Mouse (Mus musculus): ENCODE data around the gene Kcnn1. TPM values are rescaled to one million over a fixed set of nuclear protein-coding genes. Genes with fewer than 3 reads are reported as not detected.

Gene Kcnn1
- polyA plus RNA-seq, 1 experiment from 2014 or later: 1.0 TPM

DNA sequence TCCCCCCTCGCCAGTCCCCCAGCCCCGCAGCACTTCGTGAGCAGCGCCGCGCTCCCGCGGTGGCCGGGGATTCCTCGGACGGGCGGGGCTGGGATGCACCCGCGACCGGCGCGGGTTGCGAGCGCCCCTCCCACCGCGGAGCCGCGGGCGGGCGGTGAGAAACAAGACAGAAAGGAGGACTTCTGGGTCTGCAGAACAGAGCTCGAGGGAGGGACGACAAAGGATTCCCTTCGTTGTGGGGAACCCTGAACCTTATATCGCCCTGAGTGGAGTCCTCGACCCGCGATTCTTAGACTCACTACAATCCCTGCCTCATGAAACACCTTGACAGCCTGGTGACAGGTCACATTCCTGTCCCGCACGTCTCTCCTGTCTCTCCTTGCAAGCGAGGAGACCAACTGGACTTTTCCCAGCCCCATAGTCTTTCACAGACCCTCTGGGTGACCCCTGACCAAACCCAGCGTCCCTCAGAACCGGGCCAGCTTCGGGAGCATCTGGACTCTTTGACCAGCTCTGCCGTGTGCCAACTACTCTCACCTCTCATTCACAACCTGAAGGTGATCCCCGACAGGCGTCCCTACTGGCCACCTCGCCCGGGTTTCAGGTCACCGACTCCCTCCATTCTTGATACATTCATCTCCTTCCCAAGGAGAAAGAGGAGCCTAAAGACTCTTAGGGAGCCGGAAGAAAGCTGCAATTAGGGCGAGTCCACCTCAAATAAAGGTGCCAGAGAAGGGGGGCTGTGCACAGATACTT, 1.1 kb upstream of the Kcnn1 start:
- Histone ChIP-seq H3K4me1 (ENCODE audit: control insufficient read depth, insufficient read depth, low read length) (peaks cover 43% of the 10 kb centered on the region), H3K9ac (ENCODE audit: low read depth, low read length) (peak overlapping the region; percentile 59)

DNA sequence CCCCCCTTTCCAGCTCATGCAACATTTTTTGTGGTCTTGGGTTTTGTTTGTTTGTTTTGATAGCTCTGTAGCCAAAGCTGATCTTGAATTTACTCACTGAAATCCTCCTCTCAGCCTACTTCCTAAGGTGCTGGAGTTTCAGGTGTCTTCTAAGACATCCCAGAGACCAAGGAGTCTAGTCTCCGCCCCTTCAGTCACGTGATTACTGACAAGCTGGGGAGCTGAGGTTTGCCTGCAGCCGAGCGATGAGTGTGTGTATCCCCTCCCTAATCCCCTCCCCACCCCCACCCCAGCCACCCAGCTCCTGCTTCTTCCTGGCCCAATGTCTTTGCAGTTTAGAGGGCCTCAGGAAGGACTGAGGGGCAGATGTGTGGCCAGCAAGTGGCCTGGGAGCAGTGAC, 5.5 kb downstream of the Kcnn1 start:
- Histone ChIP-seq H3K9me3 (ENCODE audit: control insufficient read depth, low read length) (no peaks in the 10 kb centered on the region), H3K4me1 (ENCODE audit: control insufficient read depth, insufficient read depth, low read length) (peaks cover 11% of the 10 kb centered on the region), H3K27me3 (replicated peaks; ENCODE audit: control insufficient read depth, insufficient read depth, low read length) (peaks cover 7% of the 10 kb centered on the region; the same call in 1 of the 2 replicates), H3K4me2 (ENCODE audit: low read depth, low read length) (no peak overlapping the region), H3K9ac (ENCODE audit: low read depth, low read length) (0 out of 2 replicates have a peak overlapping the region, but pooled peaks have one; percentile 65), H3K36me3 (ENCODE audit: control insufficient read depth, insufficient read depth, low read length) (no peaks in the 10 kb centered on the region), H3K4me3 (ENCODE audit: low read length) (no peak overlapping the region), H3K27ac (ENCODE audit: low read length) (no peak overlapping the region)
- 20% methylated on average over 4 of the region's 4 CpGs for WGBS
- no peak for ATAC-seq

More for the DNA sequence above, 1.1 kb upstream of the Kcnn1 start:
- Histone ChIP-seq H3K4me3 (ENCODE audit: low read length) (peak overlapping the region; percentile 53), H3K27me3 (replicated peaks; ENCODE audit: control insufficient read depth, insufficient read depth, low read length) (peaks cover 24% of the 10 kb centered on the region), H3K27ac (ENCODE audit: low read length) (peak overlapping the region; percentile 17; the same call in 1 of the 2 replicates), H3K9me3 (ENCODE audit: control insufficient read depth, low read length) (no peaks in the 10 kb centered on the region), H3K4me2 (ENCODE audit: low read depth, low read length) (peak overlapping the region; percentile 81), H3K36me3 (ENCODE audit: control insufficient read depth, insufficient read depth, low read length) (no peaks in the 10 kb centered on the region)
- ATAC-seq: no peak
- WGBS: 2% methylated on average over 46 of the region's 46 CpGs

DNA sequence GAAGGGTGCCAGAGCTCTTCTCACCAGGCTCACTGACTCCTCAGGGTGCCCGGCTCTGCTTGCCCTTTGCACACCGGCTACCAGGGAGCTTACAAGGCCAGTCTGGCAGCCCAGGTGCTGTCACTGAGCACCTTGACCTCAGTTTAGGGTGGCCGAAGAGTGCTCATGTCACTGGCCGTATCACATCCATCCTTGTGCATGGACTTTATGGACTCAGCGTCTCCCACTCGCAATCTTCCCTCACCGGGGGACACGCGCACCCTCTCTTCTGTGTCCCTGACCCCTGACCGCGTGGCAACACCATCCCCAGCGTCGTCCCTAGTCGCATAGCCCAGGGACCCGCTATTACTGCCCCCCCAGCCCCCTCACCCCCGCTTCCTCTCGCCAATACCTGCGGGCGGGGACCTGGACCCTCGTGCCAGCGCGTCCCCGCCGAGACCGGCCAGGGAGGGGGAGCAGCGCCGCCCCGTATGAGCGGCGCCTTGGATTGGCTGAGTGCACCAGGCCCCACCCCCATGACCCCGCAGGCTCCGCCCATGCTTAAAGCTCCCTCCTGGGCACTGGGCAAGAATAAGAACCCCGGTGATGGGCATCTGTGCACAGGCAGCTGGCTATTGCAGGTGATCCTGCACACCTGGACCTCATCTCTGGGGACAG, 6.4 kb downstream of the Kcnn1 start:
- Histone ChIP-seq H3K9ac (ENCODE audit: low read depth, low read length) (peak overlapping the region; percentile 65), H3K4me1 (ENCODE audit: control insufficient read depth, insufficient read depth, low read length) (peaks cover 13% of the 10 kb centered on the region), H3K27me3 (replicated peaks; ENCODE audit: control insufficient read depth, insufficient read depth, low read length) (no peaks in the 10 kb centered on the region), H3K4me2 (ENCODE audit: low read depth, low read length) (peak overlapping the region; percentile 94), H3K4me3 (ENCODE audit: low read length) (peak overlapping the region; percentile 60), H3K27ac (ENCODE audit: low read length) (no peak overlapping the region), H3K36me3 (ENCODE audit: control insufficient read depth, insufficient read depth, low read length) (no peaks in the 10 kb centered on the region), H3K9me3 (ENCODE audit: control insufficient read depth, low read length) (no peaks in the 10 kb centered on the region)
- 7% methylated on average over 33 of the region's 33 CpGs for WGBS
- peak; percentile 86 for ATAC-seq

DNA sequence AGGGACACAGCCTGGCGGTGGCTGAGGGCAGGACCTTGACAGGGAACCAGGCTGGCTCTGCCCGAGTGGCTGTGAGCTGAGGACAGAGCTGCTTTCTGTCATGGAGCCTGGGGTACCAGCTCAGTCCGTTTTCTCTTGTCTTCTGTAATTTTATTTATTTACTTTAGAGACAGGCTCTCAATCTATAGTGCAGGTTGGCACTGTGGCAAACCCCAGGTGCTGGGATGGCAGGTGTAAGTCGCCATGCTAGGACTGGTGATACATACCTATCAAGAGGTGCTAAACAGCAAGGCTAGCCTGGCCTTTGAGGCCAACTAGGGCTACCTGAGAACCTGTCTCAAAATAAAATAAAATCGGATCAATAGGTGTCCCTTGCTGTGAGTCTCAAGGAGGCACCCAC, 7.0 kb downstream of the Kcnn1 start:
- 67% methylated on average over 5 of the region's 5 CpGs for WGBS
- H3K9me3 ChIP-seq (ENCODE audit: control insufficient read depth, low read length): no peaks in the 10 kb centered on the region
- H3K4me1 ChIP-seq (ENCODE audit: control insufficient read depth, insufficient read depth, low read length): peaks cover 13% of the 10 kb centered on the region
- H3K27me3 ChIP-seq (replicated peaks; ENCODE audit: control insufficient read depth, insufficient read depth, low read length): no peaks in the 10 kb centered on the region
- no peak for ATAC-seq
- no peak overlapping the region for H3K4me2 ChIP-seq (ENCODE audit: low read depth, low read length)
- no peak overlapping the region for H3K27ac ChIP-seq (ENCODE audit: low read length)
- H3K4me3 ChIP-seq (ENCODE audit: low read length): no peak overlapping the region
- no peaks in the 10 kb centered on the region for H3K36me3 ChIP-seq (ENCODE audit: control insufficient read depth, insufficient read depth, low read length)
- no peak overlapping the region for H3K9ac ChIP-seq (ENCODE audit: low read depth, low read length)

DNA sequence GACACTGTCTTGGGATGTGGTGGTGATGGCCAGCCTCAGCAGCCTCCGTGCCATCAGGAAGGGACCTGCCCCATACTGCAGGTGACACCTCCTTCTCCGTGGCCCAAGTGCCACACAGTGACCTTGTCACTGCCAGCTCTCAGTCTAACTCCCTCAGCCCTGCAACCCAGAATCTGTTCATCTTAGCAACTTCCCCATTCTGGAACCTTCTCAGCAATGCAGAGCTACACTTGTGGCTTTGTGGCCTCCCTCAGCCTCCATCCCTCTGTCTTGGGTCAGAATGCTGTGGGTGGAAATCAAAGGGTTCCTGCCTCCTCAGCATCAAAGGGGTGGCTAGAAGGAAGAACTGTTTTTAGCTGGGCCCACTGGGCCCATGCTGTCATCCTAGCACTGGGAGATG, 9.2 kb downstream of the Kcnn1 start:
- H3K9me3 ChIP-seq (ENCODE audit: control insufficient read depth, low read length): no peaks in the 10 kb centered on the region
- no peak overlapping the region for H3K4me3 ChIP-seq (ENCODE audit: low read length)
- 83% methylated on average over 2 of the region's 2 CpGs for WGBS
- no peak overlapping the region for H3K4me2 ChIP-seq (ENCODE audit: low read depth, low read length)
- H3K4me1 ChIP-seq (ENCODE audit: control insufficient read depth, insufficient read depth, low read length): peaks cover 13% of the 10 kb centered on the region
- H3K27me3 ChIP-seq (replicated peaks; ENCODE audit: control insufficient read depth, insufficient read depth, low read length): no peaks in the 10 kb centered on the region
- no peak overlapping the region for H3K27ac ChIP-seq (ENCODE audit: low read length)
- ATAC-seq: no peak
- H3K36me3 ChIP-seq (ENCODE audit: control insufficient read depth, insufficient read depth, low read length): no peaks in the 10 kb centered on the region
- no peak overlapping the region for H3K9ac ChIP-seq (ENCODE audit: low read depth, low read length)

DNA sequence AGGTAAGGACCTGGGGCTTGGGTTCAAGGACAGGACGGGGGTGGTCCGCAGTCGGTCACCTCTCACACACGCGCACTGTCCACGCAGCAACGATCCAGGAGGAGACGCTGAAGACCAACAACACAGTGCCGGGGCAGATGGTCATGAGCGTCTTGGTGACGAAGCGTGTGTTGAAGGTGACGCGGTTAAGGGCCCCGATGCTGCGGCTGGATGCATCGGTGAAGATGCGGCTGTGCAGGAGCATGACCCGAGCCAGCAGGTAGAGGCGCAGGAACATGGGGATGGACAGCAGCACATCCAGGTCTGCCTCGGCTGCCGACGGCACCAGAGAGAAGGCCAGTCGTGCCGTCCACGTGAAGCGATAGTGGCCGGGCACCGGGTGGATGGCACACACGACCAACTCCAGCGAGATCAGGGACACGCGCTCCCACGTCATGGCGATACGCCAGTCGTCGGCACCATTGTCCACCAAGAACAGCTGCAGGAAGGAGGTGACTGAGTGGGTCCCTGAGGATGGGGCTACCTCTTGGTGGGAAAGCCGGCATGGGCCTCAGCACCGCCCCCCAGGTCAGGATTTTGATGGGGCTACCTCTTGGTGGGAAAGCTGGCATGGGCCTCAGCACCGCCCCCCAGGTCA, 10.3 kb downstream of the Kcnn1 start:
- H3K36me3 ChIP-seq (ENCODE audit: control insufficient read depth, insufficient read depth, low read length): no peaks in the 10 kb centered on the region
- no peaks in the 10 kb centered on the region for H3K9me3 ChIP-seq (ENCODE audit: control insufficient read depth, low read length)
- H3K9ac ChIP-seq (ENCODE audit: low read depth, low read length): no peak overlapping the region
- 0 out of 2 replicates have a peak, but pooled peaks cover 2% of the 10 kb centered on the region for H3K27me3 ChIP-seq (replicated peaks; ENCODE audit: control insufficient read depth, insufficient read depth, low read length)
- H3K4me1 ChIP-seq (ENCODE audit: control insufficient read depth, insufficient read depth, low read length): peaks cover 13% of the 10 kb centered on the region
- H3K27ac ChIP-seq (ENCODE audit: low read length): no peak overlapping the region
- ATAC-seq: no peak
- H3K4me3 ChIP-seq (ENCODE audit: low read length): no peak overlapping the region
- H3K4me2 ChIP-seq (ENCODE audit: low read depth, low read length): no peak overlapping the region
- 93% methylated on average over 41 of the region's 41 CpGs for WGBS

DNA sequence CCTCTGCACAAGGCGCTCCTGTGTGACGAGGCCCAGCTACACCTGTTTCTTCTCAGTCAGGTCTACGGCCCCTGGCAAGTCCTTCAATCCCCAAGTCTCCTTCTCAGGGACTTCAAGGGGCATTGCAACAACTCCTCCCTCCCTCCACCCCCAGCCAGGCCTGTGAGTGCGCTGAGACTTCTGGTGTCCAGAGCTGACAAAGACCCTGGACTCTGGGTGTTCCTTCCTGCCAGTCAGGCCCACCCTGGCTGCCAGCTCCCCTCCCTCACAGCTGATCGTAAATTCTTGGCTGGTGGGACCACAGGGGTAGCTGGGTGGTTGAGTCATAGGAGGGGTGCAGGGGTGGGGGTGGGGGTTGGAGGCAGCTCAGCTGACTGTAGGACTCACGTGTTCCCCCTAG, 11.2 kb downstream of the Kcnn1 start:
- H3K4me3 ChIP-seq (ENCODE audit: low read length): no peak overlapping the region
- peaks cover 10% of the 10 kb centered on the region for H3K4me1 ChIP-seq (ENCODE audit: control insufficient read depth, insufficient read depth, low read length)
- H3K4me2 ChIP-seq (ENCODE audit: low read depth, low read length): no peak overlapping the region
- WGBS: 37% methylated on average over 6 of the region's 6 CpGs
- no peak overlapping the region for H3K9ac ChIP-seq (ENCODE audit: low read depth, low read length)
- no peak overlapping the region for H3K27ac ChIP-seq (ENCODE audit: low read length)
- no peaks in the 10 kb centered on the region for H3K36me3 ChIP-seq (ENCODE audit: control insufficient read depth, insufficient read depth, low read length)
- no peaks in the 10 kb centered on the region for H3K9me3 ChIP-seq (ENCODE audit: control insufficient read depth, low read length)
- H3K27me3 ChIP-seq (replicated peaks; ENCODE audit: control insufficient read depth, insufficient read depth, low read length): 0 out of 2 replicates have a peak, but pooled peaks cover 2% of the 10 kb centered on the region
- no peak for ATAC-seq

DNA sequence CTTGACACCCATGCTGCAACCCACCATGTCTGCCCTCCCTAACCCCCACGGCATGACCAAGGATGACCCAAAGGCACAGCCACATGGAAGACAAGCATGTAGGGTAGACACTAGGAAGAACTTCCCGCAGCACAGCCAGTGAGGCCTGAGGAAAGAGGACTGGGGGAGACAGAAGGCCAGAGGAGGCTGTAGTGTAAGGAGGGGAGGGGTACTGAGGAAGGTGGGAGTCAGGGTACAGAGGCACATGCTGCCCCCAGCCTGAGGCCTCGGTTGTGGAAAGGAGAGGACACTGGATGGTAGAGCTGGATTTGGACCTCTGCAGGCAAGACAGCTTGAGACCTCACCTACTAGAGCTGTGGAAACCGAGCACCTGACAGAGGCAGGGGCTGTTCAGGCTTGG, 12.1 kb downstream of the Kcnn1 start:
- H3K27ac ChIP-seq (ENCODE audit: low read length): no peak overlapping the region
- H3K4me2 ChIP-seq (ENCODE audit: low read depth, low read length): no peak overlapping the region
- ATAC-seq: no peak
- no peaks in the 10 kb centered on the region for H3K9me3 ChIP-seq (ENCODE audit: control insufficient read depth, low read length)
- H3K4me1 ChIP-seq (ENCODE audit: control insufficient read depth, insufficient read depth, low read length): peaks cover 5% of the 10 kb centered on the region
- no peak overlapping the region for H3K4me3 ChIP-seq (ENCODE audit: low read length)
- H3K27me3 ChIP-seq (replicated peaks; ENCODE audit: control insufficient read depth, insufficient read depth, low read length): 0 out of 2 replicates have a peak, but pooled peaks cover 2% of the 10 kb centered on the region
- no peaks in the 10 kb centered on the region for H3K36me3 ChIP-seq (ENCODE audit: control insufficient read depth, insufficient read depth, low read length)
- 81% methylated on average over 4 of the region's 4 CpGs for WGBS
- no peak overlapping the region for H3K9ac ChIP-seq (ENCODE audit: low read depth, low read length)

DNA sequence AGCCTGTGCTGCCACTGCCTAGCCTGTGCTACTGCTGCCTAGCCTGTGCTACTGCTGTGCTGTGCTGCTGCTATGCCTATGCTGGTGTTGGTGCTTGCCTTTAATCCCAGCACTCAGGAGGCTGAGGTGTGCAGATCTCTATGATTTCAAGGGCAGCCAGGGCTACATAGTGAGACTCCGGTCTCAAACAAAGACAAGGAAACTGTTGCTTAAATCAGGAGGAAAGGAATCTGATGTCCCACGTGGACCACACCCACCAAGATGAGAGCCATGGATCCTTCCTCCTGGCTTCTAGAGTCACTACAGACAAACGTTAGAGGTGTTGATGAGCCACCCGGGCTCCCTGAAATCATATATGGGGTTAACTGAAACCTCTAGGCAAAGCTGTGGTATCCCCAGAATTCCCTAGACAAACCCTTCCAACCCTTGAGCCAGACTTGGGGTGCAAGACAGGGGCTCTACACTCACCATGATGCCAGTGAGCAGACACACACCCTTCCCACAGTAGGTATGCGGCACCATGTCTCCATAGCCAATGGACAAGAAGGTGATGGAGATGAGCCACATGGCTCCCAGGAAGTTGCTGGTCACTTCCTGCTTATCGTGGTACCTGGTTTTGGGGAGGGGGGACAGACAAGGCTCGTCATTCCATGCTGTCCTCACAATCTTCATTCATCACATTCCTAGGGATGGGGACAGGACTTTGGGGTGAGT, 12.8 kb downstream of the Kcnn1 start:
- no peak overlapping the region for H3K4me2 ChIP-seq (ENCODE audit: low read depth, low read length)
- H3K4me1 ChIP-seq (ENCODE audit: control insufficient read depth, insufficient read depth, low read length): peaks cover 5% of the 10 kb centered on the region
- no peaks in the 10 kb centered on the region for H3K9me3 ChIP-seq (ENCODE audit: control insufficient read depth, low read length)
- no peak for ATAC-seq
- WGBS: 70% methylated on average over 7 of the region's 7 CpGs
- no peak overlapping the region for H3K4me3 ChIP-seq (ENCODE audit: low read length)
- 0 out of 2 replicates have a peak, but pooled peaks cover 2% of the 10 kb centered on the region for H3K27me3 ChIP-seq (replicated peaks; ENCODE audit: control insufficient read depth, insufficient read depth, low read length)
- no peaks in the 10 kb centered on the region for H3K36me3 ChIP-seq (ENCODE audit: control insufficient read depth, insufficient read depth, low read length)
- no peak overlapping the region for H3K27ac ChIP-seq (ENCODE audit: low read length)
- H3K9ac ChIP-seq (ENCODE audit: low read depth, low read length): no peak overlapping the region
